Mouse (Mus musculus) forelimb bud, embryonic 11.5 days (tissue): ENCODE measurements around the gene Olfr1066.
"Not testable (repeated sequence)": the region's sequence is repeated elsewhere in the genome, so short reads cannot be mapped to it uniquely, and the experiment has no call there.

Experiments
- DNase-seq: peaks from one replicate; pipeline ENCODE4 v3.0.0-alpha.2; 2012; ENCODE audit warnings: low read depth, low spot score

Olfr1066 gene

GRCm38 (mm10) chr2:86456169-86456568, at the start of gene Olfr1066:
TSS of gene Olfr1066 (minus strand) at chr2:86456269.
- no peak for DNase-seq

- DNase-seq, result no peak
Observed at GRCm38 (mm10) chr2:86487286-86487685, 31.2 kb upstream of the Olfr1066 start, which contains the start of gene Olfr228. TSS of gene Olfr228 (minus strand) at chr2:86487386.

- DNase-seq, result no peak
Observed at GRCm38 (mm10) chr2:86464442-86465109, 8.5 kb upstream of the Olfr1066 start.

- DNase-seq, result no peak
Observed at GRCm38 (mm10) chr2:86460434-86460833, 4.4 kb upstream of the Olfr1066 start.

- not testable (repeated sequence) for DNase-seq
Observed at GRCm38 (mm10) chr2:86450491-86450890, 5.6 kb downstream of the Olfr1066 start, which contains the start of gene Olfr1065. TSS of gene Olfr1065 (minus strand) at chr2:86450591.

- DNase-seq, result not testable (repeated sequence)
Observed at GRCm38 (mm10) chr2:86442101-86442500, 14.0 kb downstream of the Olfr1066 start.

- not testable (repeated sequence) for DNase-seq
Observed at GRCm38 (mm10) chr2:86428511-86428910, 27.6 kb downstream of the Olfr1066 start.

- not testable (repeated sequence) for DNase-seq
Observed at GRCm38 (mm10) chr2:86426649-86427048, 29.4 kb downstream of the Olfr1066 start, which contains the start of gene Olfr1062. TSS of gene Olfr1062 (minus strand) at chr2:86426749.

- DNase-seq, result no peak
Observed at GRCm38 (mm10) chr2:86413950-86414349, 42.1 kb downstream of the Olfr1066 start, which contains the start of gene Olfr1061. TSS of gene Olfr1061 (minus strand) at chr2:86414050.
